Mouse (Mus musculus): ENCODE data around the gene Ezh1.
"Not testable (repeated sequence)": the region's sequence is repeated elsewhere in the genome, so short reads cannot be mapped to it uniquely, and the experiment has no call there.

Ezh1 gene

DNA sequence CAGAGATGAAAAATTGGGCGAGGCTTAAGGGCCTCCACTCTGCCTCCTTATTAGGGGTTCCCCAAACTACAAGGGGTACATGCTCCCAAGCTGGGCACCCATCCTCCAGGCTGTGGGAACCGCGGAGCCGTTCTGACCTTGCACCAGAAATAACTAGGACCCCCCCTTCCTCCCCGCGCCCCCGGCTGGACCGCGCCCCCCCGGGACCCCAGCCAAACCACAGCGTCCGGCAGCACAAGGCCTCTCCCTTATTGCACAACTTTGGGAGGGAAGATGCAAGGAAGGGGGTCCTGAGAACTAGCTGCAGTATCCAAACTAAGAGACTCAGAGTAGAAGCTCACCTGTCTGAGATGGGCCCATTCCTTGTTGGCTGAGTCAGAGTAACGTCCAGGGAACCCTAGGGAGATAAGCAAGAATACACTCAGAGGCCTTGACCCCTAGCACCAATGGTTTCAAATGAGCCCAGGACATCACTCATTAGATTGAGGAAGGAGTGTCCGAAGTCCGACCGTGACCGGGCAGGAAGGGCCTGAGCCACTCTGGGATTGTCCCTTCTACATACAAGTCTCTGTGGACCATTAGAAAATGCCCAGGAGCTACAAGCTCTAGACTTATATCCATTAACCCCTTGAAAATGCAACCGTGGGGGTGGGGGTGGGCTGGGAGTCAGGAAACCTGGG, 57.8 kb downstream of the Ezh1 start:
- no peak for DNase-seq (ENCODE audit: low read depth, low spot score)

DNA sequence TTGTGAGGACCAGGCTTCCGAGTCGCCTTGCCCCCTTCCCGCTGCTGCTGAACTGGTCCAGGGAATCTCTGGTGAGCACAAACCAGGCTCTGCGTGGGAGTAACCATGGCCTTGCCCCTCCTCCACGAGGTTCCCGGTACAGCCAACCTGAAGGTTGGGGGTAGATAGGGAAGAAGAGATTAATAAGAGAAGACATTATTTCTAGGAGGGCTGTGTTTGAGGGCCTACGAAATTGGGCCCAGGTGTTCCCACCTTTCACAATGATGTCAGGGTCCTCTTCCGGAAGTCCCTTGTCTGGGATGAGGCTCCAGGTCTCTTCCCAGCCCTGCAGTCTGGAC, 58.3 kb downstream of the Ezh1 start:
- no peak for DNase-seq (ENCODE audit: low read depth, low spot score)

DNA sequence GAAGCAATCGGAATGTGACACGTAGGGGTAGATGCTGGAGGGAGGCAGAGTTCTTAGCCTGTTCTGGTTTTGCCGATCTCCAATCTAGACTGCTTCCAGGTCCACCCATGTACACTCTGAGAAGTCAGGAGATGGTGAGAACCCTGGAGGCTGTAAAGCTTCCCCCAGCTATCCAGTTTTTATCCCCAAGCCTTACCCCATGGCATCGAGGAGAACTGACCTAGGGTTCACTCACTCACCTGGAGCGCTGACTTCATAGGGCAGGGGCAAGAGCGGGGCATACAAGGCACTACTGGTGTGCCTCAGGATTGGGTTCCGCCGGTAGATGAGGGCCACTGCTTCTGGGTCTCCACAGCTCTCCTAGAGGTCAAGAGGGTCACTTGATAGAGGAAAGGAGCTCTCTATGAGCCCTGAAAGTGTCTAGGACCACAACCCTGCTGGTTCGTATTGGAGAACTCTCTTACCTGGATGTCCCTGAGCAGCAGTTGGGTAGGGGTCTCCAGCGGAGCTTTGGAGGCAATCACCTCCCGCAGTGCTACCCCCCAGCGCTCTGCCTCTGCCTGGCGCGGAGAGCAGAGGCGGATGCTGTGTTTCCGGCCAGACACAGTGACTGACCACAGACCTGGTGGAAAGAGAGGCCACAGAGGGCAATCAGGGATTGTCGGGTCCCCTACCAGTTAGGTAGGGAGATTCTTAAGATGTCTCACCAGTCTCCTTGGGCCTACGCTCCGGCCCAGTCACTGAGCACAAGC, 58.9 kb downstream of the Ezh1 start:
- DNase-seq (ENCODE audit: low read depth, low spot score) = no peak

DNA sequence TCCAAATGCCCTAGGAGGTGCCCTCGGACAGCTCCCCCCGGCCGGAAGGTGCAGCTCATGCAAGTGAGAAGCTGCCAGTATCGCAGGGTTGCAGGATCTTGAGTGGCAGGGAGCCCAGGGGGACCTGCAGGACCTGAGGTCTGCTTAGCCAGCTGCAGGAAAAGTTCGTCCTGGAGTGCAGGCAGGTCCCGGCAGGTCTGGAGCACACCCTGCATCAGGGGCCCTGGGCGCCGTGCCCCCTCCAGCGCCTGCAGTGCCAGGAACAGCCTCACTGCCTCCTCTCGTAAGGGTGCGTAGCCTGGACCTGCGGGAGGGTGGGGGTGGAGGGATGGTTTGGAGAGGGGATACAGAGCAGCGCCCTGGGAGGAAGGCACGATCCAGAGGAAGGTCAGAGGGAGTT, 59.9 kb downstream of the Ezh1 start:
- DNase-seq (ENCODE audit: low read depth, low spot score) = no peak

GRCm38 (mm10) chr11:101164677-101165580, 61.3 kb downstream of the Ezh1 start:
- no peak for DNase-seq (ENCODE audit: low read depth, low spot score)

DNA sequence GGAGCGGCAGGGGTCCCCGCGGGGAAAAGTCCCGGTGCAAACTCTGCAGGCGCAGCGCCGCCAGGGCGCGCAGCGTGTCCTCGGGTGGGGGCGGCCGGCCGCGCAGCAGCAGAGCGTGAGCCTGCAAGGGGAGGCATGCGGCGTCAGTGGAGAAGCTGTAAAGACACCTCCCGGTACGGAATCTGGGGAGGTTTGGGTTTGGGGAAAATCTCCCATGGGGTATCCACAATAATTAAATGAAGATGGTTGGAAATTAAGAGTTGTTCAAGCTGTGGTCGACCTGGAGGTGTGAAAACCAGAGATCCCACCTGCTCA, 62.0 kb downstream of the Ezh1 start:
- DNase-seq (ENCODE audit: low read depth, low spot score) = no peak

- DNase-seq (ENCODE audit: low read depth, low spot score) = no peak
Observed at GRCm38 (mm10) chr11:101163476-101164350, 62.5 kb downstream of the Ezh1 start.

- DNase-seq (ENCODE audit: low read depth, low spot score) = no peak
Observed at GRCm38 (mm10) chr11:101162772-101163171, 63.5 kb downstream of the Ezh1 start.

DNA sequence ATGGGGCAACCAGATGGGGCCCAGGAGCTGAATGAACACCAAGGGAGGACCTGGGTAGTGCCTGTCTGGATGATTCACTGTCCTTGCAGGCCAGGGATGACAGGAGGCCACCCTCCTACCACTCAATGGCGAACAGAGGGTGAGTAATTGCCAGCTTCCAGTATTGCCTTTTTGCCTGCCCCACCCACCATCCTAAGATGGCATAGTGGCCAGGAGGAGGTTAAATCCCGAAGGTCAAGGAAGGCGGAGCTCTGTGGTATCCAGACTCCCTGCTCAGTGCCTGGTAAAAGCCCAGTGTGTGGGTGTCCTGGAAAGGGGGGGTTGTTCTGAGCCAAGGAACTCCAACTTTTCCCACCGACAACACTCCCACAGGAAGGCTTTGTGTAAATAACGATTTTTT, 64.0 kb downstream of the Ezh1 start:
- DNase-seq (ENCODE audit: low read depth, low spot score) = no peak

GRCm38 (mm10) chr11:101161551-101161950, 64.7 kb downstream of the Ezh1 start:
- no peak for DNase-seq (ENCODE audit: low read depth, low spot score)

DNA sequence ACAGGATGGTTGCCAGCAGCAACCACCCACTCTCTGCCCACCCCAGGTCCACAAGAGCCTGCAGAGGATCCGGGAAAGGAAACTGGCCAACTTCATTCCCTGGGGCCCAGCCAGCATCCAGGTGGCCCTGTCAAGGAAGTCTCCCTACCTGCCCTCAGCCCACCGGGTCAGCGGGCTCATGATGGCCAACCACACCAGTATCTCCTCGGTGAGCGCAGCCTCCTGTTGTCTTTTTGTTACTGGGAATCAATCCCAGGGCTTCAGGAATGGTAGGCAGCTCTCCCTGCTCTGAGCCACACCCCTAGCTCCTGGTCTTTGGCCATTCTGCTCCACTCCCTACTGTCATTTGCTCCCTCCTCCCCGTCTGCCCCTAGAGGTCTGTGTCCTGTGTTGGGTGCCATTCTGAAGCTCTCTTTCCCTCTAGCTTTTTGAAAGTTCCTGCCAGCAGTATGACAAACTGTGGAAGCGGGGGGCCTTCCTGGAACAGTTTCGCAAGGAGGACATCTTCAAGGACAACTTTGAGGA, 65.2 kb downstream of the Ezh1 start:
- DNase-seq (ENCODE audit: low read depth, low spot score) = not testable (repeated sequence)

DNA sequence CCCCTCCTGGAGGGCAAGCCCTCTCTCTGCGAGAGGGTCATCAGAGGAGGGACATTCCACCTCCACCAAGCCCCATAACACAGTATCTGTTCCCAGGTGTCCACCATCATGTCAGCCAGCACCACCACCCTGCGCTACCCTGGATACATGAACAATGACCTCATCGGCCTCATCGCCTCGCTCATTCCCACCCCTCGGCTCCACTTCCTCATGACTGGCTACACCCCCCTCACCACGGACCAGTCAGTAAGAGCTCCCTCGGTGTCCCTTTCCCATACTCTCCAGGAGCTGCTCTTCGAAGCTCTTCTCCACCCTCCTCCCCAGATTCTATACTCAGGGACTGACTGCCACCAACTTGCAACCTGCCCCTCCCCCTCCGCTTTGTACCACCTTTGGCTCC, 66.1 kb downstream of the Ezh1 start:
- not testable (repeated sequence) for DNase-seq (ENCODE audit: low read depth, low spot score)

DNA sequence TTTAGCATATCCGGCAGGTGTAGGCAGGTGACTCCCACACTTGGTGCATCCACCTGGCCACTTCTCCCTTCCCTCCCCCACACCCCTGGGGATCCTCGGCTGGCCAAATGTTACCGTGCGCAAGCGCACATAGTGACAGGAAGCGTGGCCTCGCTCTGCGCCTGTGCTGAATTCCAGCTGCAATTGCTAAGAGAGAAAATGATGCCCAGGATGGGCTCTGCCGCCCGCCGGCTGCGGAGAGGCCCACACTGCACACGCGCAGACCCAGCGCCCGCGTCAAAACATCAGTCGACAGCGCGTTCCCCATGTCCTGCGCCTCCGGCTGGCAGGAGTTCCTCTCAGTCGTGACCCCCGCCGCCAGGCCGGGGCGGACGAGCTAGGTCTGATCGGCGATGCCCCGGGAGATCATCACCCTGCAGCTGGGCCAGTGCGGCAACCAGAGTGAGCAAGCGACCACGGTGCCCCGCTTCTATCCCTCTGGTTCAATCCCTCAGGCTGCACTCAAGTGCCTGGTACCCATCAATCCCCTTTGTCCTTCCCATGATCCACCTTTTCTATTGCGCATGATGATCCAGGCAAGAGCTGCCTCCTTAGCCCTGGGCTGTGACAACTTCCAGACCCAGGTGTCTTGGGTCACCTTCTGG, 70.4 kb downstream of the Ezh1 start, which contains the start of gene Tubg2:
Gene Tubg2, plus strand, starts transcription at position 180 of the 644 bp plus-strand sequence.
- peak; percentile 97 for DNase-seq (ENCODE audit: low read depth, low spot score)

- DNase-seq (ENCODE audit: low read depth, low spot score) = no peak
Observed at GRCm38 (mm10) chr11:101155151-101155550, 71.1 kb downstream of the Ezh1 start.

DNA sequence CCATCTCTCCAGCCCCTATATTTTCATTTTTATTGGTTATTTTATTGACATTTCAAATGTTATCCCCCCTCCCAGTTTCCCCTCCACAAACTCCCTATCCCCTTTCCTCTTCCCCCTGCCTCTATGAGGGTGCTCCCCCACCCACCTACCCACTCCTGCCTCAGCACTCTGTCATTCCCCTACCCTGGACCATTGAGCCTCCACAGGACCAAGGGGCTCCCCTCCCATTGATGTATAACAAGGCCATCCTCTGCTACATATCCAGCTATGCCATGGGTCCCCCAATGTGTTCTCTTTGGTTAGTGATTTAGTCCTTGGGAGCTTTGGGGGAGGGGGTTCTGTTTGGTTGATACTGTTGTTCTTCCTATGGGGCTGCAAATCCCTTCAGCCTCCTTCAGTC, 71.6 kb downstream of the Ezh1 start:
- peak; percentile 39 for DNase-seq (ENCODE audit: low read depth, low spot score)

DNA sequence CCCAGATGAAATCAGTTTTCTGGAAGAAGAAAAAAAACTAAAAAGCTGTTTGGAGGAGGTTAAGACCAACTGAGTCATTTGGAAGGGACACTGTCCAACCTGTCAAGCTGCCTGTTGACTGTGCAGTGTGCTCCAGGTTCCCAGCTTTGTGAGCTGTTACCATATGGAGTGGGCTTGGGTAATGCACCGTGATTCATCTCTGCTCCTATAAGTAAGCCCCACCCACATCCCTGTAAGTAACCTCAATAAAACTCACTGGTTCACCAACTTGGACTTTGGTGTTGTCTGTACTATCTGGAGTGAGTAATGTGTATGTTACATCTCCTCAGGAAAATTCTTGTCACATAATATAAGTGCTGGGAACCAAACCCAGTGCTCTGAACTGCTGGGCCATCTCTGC, 73.4 kb downstream of the Ezh1 start:
- DNase-seq (ENCODE audit: low read depth, low spot score) = no peak

DNA sequence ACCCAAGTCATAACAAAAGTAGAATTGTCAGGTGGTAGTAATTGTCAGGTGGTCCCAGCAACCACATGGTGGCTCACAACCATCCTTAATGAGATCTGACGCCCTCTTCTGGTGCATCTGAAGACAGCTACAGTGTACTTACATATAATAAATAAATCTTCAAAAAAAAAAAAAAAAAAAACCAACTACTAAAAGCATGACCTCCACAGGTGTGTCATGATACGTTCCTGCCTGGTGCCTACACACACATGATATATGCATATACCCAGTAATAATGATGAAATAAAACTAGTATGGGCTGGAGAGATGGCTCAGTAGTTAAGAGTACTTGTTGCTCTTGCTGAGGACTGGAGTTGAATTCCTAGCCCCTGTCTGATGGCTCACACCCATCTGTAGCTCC, 75.2 kb downstream of the Ezh1 start:
- DNase-seq (ENCODE audit: low read depth, low spot score) = peak; percentile 42

DNA sequence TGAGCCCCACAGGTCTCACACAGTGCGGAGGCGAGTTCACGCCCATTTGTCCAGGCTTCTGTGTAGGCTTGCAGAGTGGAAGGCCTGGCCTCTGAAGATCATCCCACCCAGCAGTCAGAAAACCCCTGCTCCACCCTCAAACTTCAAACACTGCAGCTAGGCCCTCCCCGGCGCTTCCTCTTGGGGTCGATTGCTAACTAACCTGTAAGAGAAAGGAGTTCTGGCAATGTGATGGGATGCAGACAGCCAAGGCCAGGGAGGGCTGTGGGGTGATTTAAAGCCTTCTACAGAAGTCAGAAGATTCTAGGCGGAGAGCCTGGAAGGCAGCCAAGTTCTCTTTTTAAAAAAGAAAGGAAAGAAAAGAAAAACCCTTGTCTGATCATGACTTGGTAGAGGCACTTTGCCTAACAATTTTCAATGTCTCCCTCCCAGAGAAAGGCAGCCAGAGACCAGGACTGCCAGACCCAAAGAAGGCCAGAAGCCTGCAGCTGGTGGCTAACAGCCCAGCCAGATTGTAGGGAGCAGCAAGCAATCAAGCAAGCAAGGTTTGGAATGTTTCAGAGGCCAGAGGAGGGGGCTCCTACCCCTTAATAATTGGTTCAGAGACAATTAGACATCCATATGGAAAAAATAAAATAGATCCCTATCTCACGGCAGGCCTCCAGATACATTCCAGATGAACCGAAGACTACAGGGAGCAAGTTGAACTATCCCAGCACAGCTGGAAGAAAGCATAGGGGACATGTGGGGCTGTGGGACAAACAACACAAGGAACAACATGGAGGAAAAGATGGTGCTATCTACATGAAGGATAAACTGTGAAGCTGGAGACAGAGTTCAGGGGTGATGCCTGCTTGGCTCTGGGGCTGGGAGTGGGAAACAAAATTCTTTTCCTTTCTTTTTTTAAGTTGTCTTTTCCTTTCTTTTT, 76.8 kb downstream of the Ezh1 start:
- no peak for DNase-seq (ENCODE audit: low read depth, low spot score)

GRCm38 (mm10) chr11:101148751-101149150, 77.5 kb downstream of the Ezh1 start:
- DNase-seq (ENCODE audit: low read depth, low spot score) = no peak

- DNase-seq (ENCODE audit: low read depth, low spot score) = no peak
Observed at GRCm38 (mm10) chr11:101146377-101146776, 79.9 kb downstream of the Ezh1 start.

Data from A20 (cell line).